Mouse (Mus musculus) heart, adult 10 weeks (tissue): ENCODE results near the gene Sec14l4. TPM values are rescaled to one million over a fixed set of nuclear protein-coding genes. Genes with fewer than 3 reads are reported as not detected.

Experiments used
- polyA plus RNA-seq: library from polyadenylated mRNA; stranded (reverse); fragments of 350-450 nt; fragmentation: Illumina TruSeq; extraction: RNeasy Lipid Tissue Mini Kit (QIAGEN cat#74804); gene quantifications from one replicate; pipeline ENCODE4 v1.2.3, GENCODE M21; 2014; ENCODE audit warnings: low read depth, low replicate concordance

Sec14l4 gene
- 0.29 TPM for polyA plus RNA-seq

GRCm38 (mm10) chr11:4031126-4031941 is at the start of gene Sec14l4:
Gene Sec14l4, plus strand, starts transcription at chr11:4031462.

GRCm38 (mm10) chr11:3983291-3983862 is 47.9 kb upstream of the Sec14l4 start, which contains the start of gene Gal3st1:
Gene Gal3st1, plus strand, starts transcription at chr11:3983636.

GRCm38 (mm10) chr11:4064627-4065122 is 33.4 kb downstream of the Sec14l4 start, which contains the start of gene Sec14l3:
Gene Sec14l3, plus strand, starts transcription at chr11:4064841.

GRCm38 (mm10) chr11:4095171-4096053 is 64.2 kb downstream of the Sec14l4 start, which contains the start of gene Mtfp1:
Gene Mtfp1, minus strand, starts transcription at chr11:4095445.

Other genes starting within 250 kb of the Sec14l4 start
- 17.2 TPM for gene Osbp2, start 167.6 kb upstream of the Sec14l4 start, polyA plus RNA-seq
- 0.45 TPM for gene 4921536K21Rik, start 136.4 kb upstream of the Sec14l4 start, polyA plus RNA-seq
- 36.9 TPM for gene Dusp18, start 136.2 kb upstream of the Sec14l4 start, polyA plus RNA-seq
- 4.1 TPM for gene Slc35e4, start 116.8 kb upstream of the Sec14l4 start, polyA plus RNA-seq
- 54.6 TPM for gene Tcn2, start 99.3 kb upstream of the Sec14l4 start, polyA plus RNA-seq
- gene Pes1, start 67.5 kb upstream of the Sec14l4 start, polyA plus RNA-seq: 24.7 TPM
- not detected for gene 4930556J24Rik, start 54.7 kb upstream of the Sec14l4 start, polyA plus RNA-seq
- not detected for gene Gal3st1, start 47.8 kb upstream of the Sec14l4 start, polyA plus RNA-seq
- not detected for gene Sec14l3, start 33.4 kb downstream of the Sec14l4 start, polyA plus RNA-seq
- 152 TPM for gene Mtfp1, start 64.0 kb downstream of the Sec14l4 start, polyA plus RNA-seq
- gene Sec14l2, start 92.0 kb downstream of the Sec14l4 start, polyA plus RNA-seq: 0.71 TPM
- 19.4 TPM for gene Rnf215, start 103.7 kb downstream of the Sec14l4 start, polyA plus RNA-seq
- 7.5 TPM for gene Ccdc157, start 128.8 kb downstream of the Sec14l4 start, polyA plus RNA-seq
- gene Sf3a1, start 128.9 kb downstream of the Sec14l4 start, polyA plus RNA-seq: 23.1 TPM
- 13.9 TPM for gene Tbc1d10a, start 155.3 kb downstream of the Sec14l4 start, polyA plus RNA-seq
- 4.2 TPM for gene Castor1, start 186.8 kb downstream of the Sec14l4 start, polyA plus RNA-seq
- 0.18 TPM for gene Osm, start 205.0 kb downstream of the Sec14l4 start, polyA plus RNA-seq
- gene Lif, start 226.1 kb downstream of the Sec14l4 start, polyA plus RNA-seq: 0.39 TPM